Mouse (Mus musculus) cerebellum, adult 2 months (tissue): ENCODE data around the gene Kcnv2.

ENCODE experiments used
- CTCF ChIP-seq: fragments of 200-500 bp; IDR thresholded peaks from 2 replicates; pipeline ENCODE4 v1.5.1; 2011; ENCODE audit warnings: low read depth, mild to moderate bottlenecking, control low read depth, low read length, moderate library complexity, borderline replicate concordance; ENCODE audit not compliant: insufficient read depth
- POLR2A ChIP-seq: fragments of 200-500 bp; IDR thresholded peaks from 2 replicates; pipeline ENCODE4 v1.6.1; 2011; ENCODE audit warnings: low read length, control low read depth, borderline replicate concordance; ENCODE audit not compliant: insufficient read depth

DNA sequence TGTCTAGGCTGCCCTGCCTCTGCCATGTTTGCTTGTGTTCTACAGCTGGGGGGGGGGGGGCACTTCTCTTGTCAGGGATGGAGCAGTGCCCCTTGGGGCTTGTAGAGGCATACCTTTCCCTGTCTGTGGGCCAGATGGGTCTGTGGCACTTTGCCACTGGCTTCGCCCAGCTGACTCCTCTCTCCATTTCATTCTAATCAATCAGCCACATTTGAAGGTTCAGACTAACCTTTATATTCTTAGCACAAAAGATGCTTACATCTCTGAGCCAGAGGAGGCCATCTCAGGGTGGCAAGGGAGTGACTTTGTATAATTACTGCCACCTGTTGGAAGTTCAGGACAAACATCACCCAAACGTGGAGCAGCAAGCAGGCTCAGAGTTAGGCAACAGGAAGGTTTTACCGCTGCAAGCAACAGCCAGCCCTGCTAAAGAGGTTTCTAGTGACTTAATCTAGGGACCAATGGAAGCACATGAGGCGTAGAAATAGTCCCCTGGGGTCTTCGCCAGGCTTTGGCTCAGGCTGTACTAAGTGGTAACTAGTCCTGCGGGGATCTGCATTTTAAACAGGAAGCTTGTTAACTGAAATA is 9.9 kb downstream of the Kcnv2 start:
- TF ChIP-seq CTCF (no peak), POLR2A (no peak)
